Mouse (Mus musculus): ENCODE results near the gene Gpr89. TPM values are rescaled to one million over a fixed set of nuclear protein-coding genes. Genes with fewer than 3 reads are reported as not detected.

The Gpr89 gene
- polyA plus RNA-seq, 1 experiment from 2014 or later: 33.7 TPM

Other genes starting within 250 kb of the Gpr89 start
- 0.46 and 0.72 TPM in 2 replicates for gene Ankrd35, start 235.2 kb downstream of the Gpr89 start, polyA plus RNA-seq (2015; fragmentation: Nextera tagmentation; extraction: Ambion mirVana)
- gene Pias3, start 209.0 kb downstream of the Gpr89 start, polyA plus RNA-seq (2015; fragmentation: Nextera tagmentation; extraction: Ambion mirVana): 31.2 and 34.6 TPM in 2 replicates
- gene Nudt17, start 196.8 kb downstream of the Gpr89 start, polyA plus RNA-seq (2015; fragmentation: Nextera tagmentation; extraction: Ambion mirVana): 16.2 and 17.2 TPM in 2 replicates
- 31.7 and 38.0 TPM in 2 replicates for gene Polr3c, start 177.7 kb downstream of the Gpr89 start, polyA plus RNA-seq (2015; fragmentation: Nextera tagmentation; extraction: Ambion mirVana)
- 76.6 and 79.9 TPM in 2 replicates for gene Rnf115, start 177.7 kb downstream of the Gpr89 start, polyA plus RNA-seq (2015; fragmentation: Nextera tagmentation; extraction: Ambion mirVana)
- gene Pdzk1, start 76.1 kb downstream of the Gpr89 start, polyA plus RNA-seq (2015; fragmentation: Nextera tagmentation; extraction: Ambion mirVana): 0.08 TPM in 1 of 2 replicates, not detected in the other
- 0.14 and 0.23 TPM in 2 replicates for gene Cd160, start 76.0 kb downstream of the Gpr89 start, polyA plus RNA-seq (2015; fragmentation: Nextera tagmentation; extraction: Ambion mirVana)
- 5.7 and 6.5 TPM in 2 replicates for gene Gja5, start 653 bp downstream of the Gpr89 start, polyA plus RNA-seq (2015; fragmentation: Nextera tagmentation; extraction: Ambion mirVana)
- gene Gja8, start 20.7 kb upstream of the Gpr89 start, polyA plus RNA-seq (2015; fragmentation: Nextera tagmentation; extraction: Ambion mirVana): 0.03 TPM in 1 of 2 replicates, not detected in the other

Data from neural tube, embryonic 13.5 days (tissue).